Mouse (Mus musculus) bone marrow macrophage, adult 2 months (primary cell): ENCODE data around the gene Vegfd.

Source experiments
- CTCF ChIP-seq: IDR thresholded peaks from 2 replicates; pipeline ENCODE4 v1.5.1; 2012; ENCODE audit warnings: low read depth, mild to moderate bottlenecking, low read length, moderate library complexity
- POLR2A ChIP-seq: IDR thresholded peaks from 2 replicates; pipeline ENCODE4 v1.6.1; 2012; ENCODE audit warnings: mild to moderate bottlenecking, low read depth, low read length, borderline replicate concordance

DNA sequence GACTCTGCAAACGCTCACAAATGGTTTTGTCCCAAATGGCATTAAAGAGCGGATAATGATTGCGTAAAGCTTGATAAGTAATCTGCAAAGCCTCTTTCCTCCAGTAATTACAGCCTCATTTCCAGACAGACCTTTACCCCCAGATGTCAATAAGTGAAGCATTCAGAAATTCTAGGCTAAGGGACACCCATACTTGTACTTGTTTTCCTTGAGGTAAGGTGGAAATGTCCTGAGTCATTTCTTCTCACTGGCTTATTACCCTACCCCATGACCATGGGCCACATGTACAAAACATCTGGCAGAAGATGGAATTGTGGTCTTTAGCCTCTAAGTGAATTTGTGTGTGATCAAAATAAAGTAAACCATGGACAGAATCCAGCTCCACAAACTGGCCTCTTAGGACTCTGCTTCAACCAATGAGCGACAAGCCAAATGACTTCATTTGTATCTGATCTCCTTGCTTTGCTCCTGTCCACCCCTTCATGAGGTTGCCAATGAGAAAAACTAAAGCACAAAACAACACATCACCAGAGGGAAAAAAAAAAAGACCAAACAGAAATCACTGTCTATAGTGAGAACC lies 27.7 kb upstream of the Vegfd start:
- TF ChIP-seq CTCF (no peak), POLR2A (no peak)
